Mouse (Mus musculus) forebrain, embryonic 16.5 days (tissue): Measurements from ENCODE around the gene Vash2. TPM values are rescaled to one million over a fixed set of nuclear protein-coding genes. Genes with fewer than 3 reads are reported as not detected.

Experiments used
- polyA plus RNA-seq: library from polyadenylated mRNA; unstranded; fragments of >200 nt; fragmentation: Nextera tagmentation; extraction: Ambion mirVana; gene quantifications from 2 replicates; pipeline ENCODE4 v1.2.1, GENCODE M21; 2015

The Vash2 gene
- polyA plus RNA-seq, 1 experiment from 2014 or later = 99.9 TPM

Other genes with a start within 250 kb of the Vash2 start
- 31.9 and 32.7 TPM in 2 replicates for gene Rps6kc1, start 67.5 kb downstream of the Vash2 start, polyA plus RNA-seq
- 60.3 and 72.0 TPM in 2 replicates for gene Angel2, start 54.2 kb downstream of the Vash2 start, polyA plus RNA-seq
- gene Flvcr1, start 46.9 kb upstream of the Vash2 start, polyA plus RNA-seq = 7.2 and 8.8 TPM in 2 replicates
- gene Spata45, start 57.3 kb upstream of the Vash2 start, polyA plus RNA-seq = not detected in 2 replicates
- 12.9 and 13.2 TPM in 2 replicates for gene Tatdn3, start 83.6 kb upstream of the Vash2 start, polyA plus RNA-seq
- 7.3 and 8.2 TPM in 2 replicates for gene Nsl1, start 83.7 kb upstream of the Vash2 start, polyA plus RNA-seq
- gene Batf3, start 118.6 kb upstream of the Vash2 start, polyA plus RNA-seq = 0.75 and 2.0 TPM in 2 replicates
- gene Fam71a, start 185.5 kb upstream of the Vash2 start, polyA plus RNA-seq = not detected in 2 replicates
- gene Atf3, start 238.7 kb upstream of the Vash2 start, polyA plus RNA-seq = 0.80 and 0.95 TPM in 2 replicates